ENCODE assay signal across 8 mouse cellular contexts in the genomic region with DNA sequence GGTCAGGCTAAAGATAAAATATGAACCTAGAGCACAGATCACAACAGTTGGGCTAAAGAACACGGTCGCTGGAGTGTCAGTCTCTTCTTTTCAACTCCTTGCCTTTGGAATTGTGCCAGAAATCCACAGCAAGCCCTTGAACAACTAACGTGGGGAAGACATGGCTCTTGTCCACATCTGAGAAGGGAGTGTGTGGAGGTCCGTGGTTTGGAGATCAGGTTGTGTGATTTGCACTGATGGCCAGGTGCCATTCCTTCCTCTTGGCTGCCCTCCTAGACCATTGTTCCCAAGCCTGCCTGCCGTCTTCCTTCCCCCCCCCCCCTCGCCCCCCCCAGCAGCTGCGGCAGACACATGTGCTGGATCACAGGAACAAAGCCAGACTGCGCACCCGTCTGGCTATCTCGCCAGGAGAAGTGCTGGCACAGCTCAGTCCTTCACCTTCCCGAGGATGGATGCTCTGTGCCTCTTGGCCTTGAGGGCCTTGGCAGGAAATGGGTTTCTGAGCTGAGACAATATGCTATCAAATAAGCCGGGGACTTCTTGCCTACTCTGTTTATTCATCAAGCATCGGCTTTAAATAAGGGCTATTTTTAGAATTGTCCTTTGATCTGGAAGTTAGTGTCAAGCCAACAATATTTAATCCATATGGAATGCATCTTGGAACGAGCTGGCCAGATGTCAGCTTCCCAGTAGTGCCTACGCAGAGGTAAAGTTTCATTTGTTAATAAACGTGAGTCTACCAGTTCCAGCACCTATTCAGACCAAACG.
A peak's percentile ranks its signal among the peaks of the same experiment; 100 is the strongest.
DNase-seq lines count a peak whose midpoint lies in the region; ATAC-seq and TF ChIP-seq lines count a peak whose summit lies in the region.
"Had no signal": no experiment of that assay in that cellular context is flagged by ENCODE, and none has a peak within 500 bp of the region (broad histone marks: within the 10 kb centered on the region; RNA-seq: fewer than 3 reads in every experiment).

No protein-coding gene starts in this region.

- peaks cover 32% of the 10 kb centered on the region for H3K4me1 ChIP-seq in embryonic facial prominence, embryonic 13.5 days
- peaks cover 13% of the 10 kb centered on the region for H3K4me1 ChIP-seq in heart, postnatal 0 days (ENCODE audit: control insufficient read depth, insufficient read depth)
- H3K4me1 ChIP-seq in neural tube, embryonic 15.5 days, result peaks cover 20% of the 10 kb centered on the region
- H3K4me1 ChIP-seq: liver, embryonic 15.5 days had no signal

- peak overlapping the region; percentile 11; the same call in 1 of the 2 replicates for H3K27ac ChIP-seq in embryonic facial prominence, embryonic 13.5 days
- peak overlapping the region; percentile 65 for H3K27ac ChIP-seq in heart, postnatal 0 days (ENCODE audit: low read depth)
- peak overlapping the region; percentile 54 for H3K27ac ChIP-seq in neural tube, embryonic 15.5 days (replicated peaks)
- H3K27ac ChIP-seq: liver, embryonic 15.5 days had no signal

- TF ChIP-seq EP300 in heart, postnatal 0 days (IDR thresholded peaks at IDR 0.05; ENCODE audit: low read depth), result peak; percentile 26; the same call in 1 of the 2 replicates

- no peaks in the 10 kb centered on the region for H3K36me3 ChIP-seq in embryonic facial prominence, embryonic 13.5 days
- H3K36me3 ChIP-seq in heart, postnatal 0 days (replicated peaks; ENCODE audit: control insufficient read depth, insufficient read depth, low read length), result peaks cover 22% of the 10 kb centered on the region; the same call in 1 of the 2 replicates
- 0 out of 2 replicates have a peak, but pooled peaks cover 4% of the 10 kb centered on the region for H3K36me3 ChIP-seq in neural tube, embryonic 15.5 days
- H3K36me3 ChIP-seq: liver, embryonic 15.5 days had no signal

- no peaks in the 10 kb centered on the region for H3K27me3 ChIP-seq in embryonic facial prominence, embryonic 13.5 days
- no peaks in the 10 kb centered on the region for H3K27me3 ChIP-seq in heart, postnatal 0 days (ENCODE audit: control insufficient read depth, insufficient read depth, low read length)
- H3K27me3 ChIP-seq in neural tube, embryonic 15.5 days (replicated peaks), result no peaks in the 10 kb centered on the region
- H3K27me3 ChIP-seq: liver, embryonic 15.5 days had no signal

- no peak overlapping the region for H3K4me3 ChIP-seq in embryonic facial prominence, embryonic 13.5 days
- H3K4me3 ChIP-seq in heart, postnatal 0 days (ENCODE audit: low read depth, low read length), result no peak overlapping the region
- no peak overlapping the region for H3K4me3 ChIP-seq in neural tube, embryonic 15.5 days (replicated peaks)
- H3K4me3 ChIP-seq: liver, embryonic 15.5 days had no signal

- WGBS in embryonic facial prominence, embryonic 13.5 days, result 28% methylated on average over 17 of the region's 17 CpGs
- WGBS in heart, postnatal 0 days, result 10% methylated on average over 16 of the region's 17 CpGs
- 49% methylated on average over 15 of the region's 17 CpGs for WGBS in neural tube, embryonic 15.5 days

- ATAC-seq in embryonic facial prominence, embryonic 13.5 days (ENCODE audit: insufficient number of reproducible peaks, insufficient read depth, low FRiP score, low TSS enrichment, low read depth), result no peak
- peak; percentile 82 for ATAC-seq in heart, postnatal 0 days (ENCODE audit: insufficient read depth, low read depth)
- ATAC-seq in neural tube, embryonic 15.5 days (ENCODE audit: low FRiP score), result peak; percentile 72; the same call in 1 of the 2 replicates
- ATAC-seq in frontal cortex, adult (ENCODE audit: low TSS enrichment), result no peak
- ATAC-seq in monocyte, adult 5-6 weeks (replicated peaks; ENCODE audit: insufficient number of reproducible peaks, low FRiP score, low TSS enrichment, poor library complexity, severe bottlenecking), result no peak

- H3K9me3 ChIP-seq in embryonic facial prominence, embryonic 13.5 days, result no peaks in the 10 kb centered on the region
- no peaks in the 10 kb centered on the region for H3K9me3 ChIP-seq in heart, postnatal 0 days (replicated peaks; ENCODE audit: control insufficient read depth, low read length)
- no peaks in the 10 kb centered on the region for H3K9me3 ChIP-seq in neural tube, embryonic 15.5 days (replicated peaks)
- H3K9me3 ChIP-seq: liver, embryonic 15.5 days had no signal

- H3K9ac ChIP-seq in embryonic facial prominence, embryonic 13.5 days, result no peak overlapping the region
- H3K9ac ChIP-seq in heart, postnatal 0 days (replicated peaks; ENCODE audit: low read depth, low read length), result no peak overlapping the region
- no peak overlapping the region for H3K9ac ChIP-seq in neural tube, embryonic 15.5 days (replicated peaks)
- H3K9ac ChIP-seq: liver, embryonic 15.5 days had no signal

- no peak overlapping the region; the same call in 1 of the 2 replicates for H3K4me2 ChIP-seq in embryonic facial prominence, embryonic 13.5 days
- H3K4me2 ChIP-seq in heart, postnatal 0 days (ENCODE audit: low read depth, low read length), result no peak overlapping the region
- H3K4me2 ChIP-seq in neural tube, embryonic 15.5 days, result no peak overlapping the region
- H3K4me2 ChIP-seq: liver, embryonic 15.5 days had no signal

- DNase-seq in cerebellum, adult 11 months, result peak; percentile 64
- peak; percentile 33 for DNase-seq in heart, postnatal 0 days (ENCODE audit: low spot score)
- DNase-seq in kidney, postnatal 4 days, result peak; percentile 56 to 70

- no peak for TF ChIP-seq CTCF in heart, postnatal 0 days (IDR thresholded peaks at IDR 0.05; ENCODE audit: low read depth)

Comparison
In these comparisons a context has a peak if more than half of its experiments do, and no peak if none do; other contexts are left out.
1. ATAC-seq: peak in heart, postnatal 0 days (single experiment) and neural tube, embryonic 15.5 days (single experiment); none in embryonic facial prominence, embryonic 13.5 days (single experiment), frontal cortex, adult (single experiment) and monocyte, adult 5-6 weeks (single experiment).
2. H3K27ac ChIP-seq: peak in every context shown above with its lines; median percentile 65 in heart, postnatal 0 days; 54 in neural tube, embryonic 15.5 days; 11 in embryonic facial prominence, embryonic 13.5 days.
3. Peak in every context shown above with its lines, with median percentiles within 50 percentile points of each other: DNase-seq.